Mouse (Mus musculus): ENCODE results near the gene Ltk. TPM values are rescaled to one million over a fixed set of nuclear protein-coding genes. Genes with fewer than 3 reads are reported as not detected.
"Not testable (repeated sequence)": the region's sequence is repeated elsewhere in the genome, so short reads cannot be mapped to it uniquely, and the experiment has no call there.

Ltk gene
- polyA plus RNA-seq, 1 experiment from 2014 or later: 0.08 TPM

GRCm38 (mm10) chr2:119758844-119759835, 1.1 kb downstream of the Ltk start:
- peak; percentile 36 for DNase-seq (ENCODE audit: low spot score)

- DNase-seq (ENCODE audit: low spot score): peak; percentile 29
Observed at GRCm38 (mm10) chr2:119758101-119758843, 2.0 kb downstream of the Ltk start.

GRCm38 (mm10) chr2:119757601-119758100, 2.6 kb downstream of the Ltk start:
- no peak for DNase-seq (ENCODE audit: low spot score)

- DNase-seq (ENCODE audit: low spot score): no peak
Observed at GRCm38 (mm10) chr2:119749260-119749659, 11.0 kb downstream of the Ltk start.

GRCm38 (mm10) chr2:119747554-119747953, 12.7 kb downstream of the Ltk start:
- DNase-seq (ENCODE audit: low spot score): no peak

- no peak for DNase-seq (ENCODE audit: low spot score)
Observed at GRCm38 (mm10) chr2:119745281-119745680, 14.9 kb downstream of the Ltk start.

- peak; percentile 17 for DNase-seq (ENCODE audit: low spot score)
Observed at GRCm38 (mm10) chr2:119744163-119745111, 15.8 kb downstream of the Ltk start.

- no peak for DNase-seq (ENCODE audit: low spot score)
Observed at GRCm38 (mm10) chr2:119743808-119744162, 16.4 kb downstream of the Ltk start.

GRCm38 (mm10) chr2:119743176-119743807, 16.9 kb downstream of the Ltk start:
- no peak for DNase-seq (ENCODE audit: low spot score)

- peak; percentile 56 for DNase-seq (ENCODE audit: low spot score)
Observed at GRCm38 (mm10) chr2:119742461-119743175, 17.6 kb downstream of the Ltk start.

- DNase-seq (ENCODE audit: low spot score): peak; percentile 88
Observed at GRCm38 (mm10) chr2:119741581-119742411, 18.4 kb downstream of the Ltk start, which contains the start of gene Itpka. Itpka (plus strand) TSS chr2:119742337.

- DNase-seq (ENCODE audit: low spot score): no peak
Observed at GRCm38 (mm10) chr2:119740567-119740966, 19.7 kb downstream of the Ltk start.

- no peak for DNase-seq (ENCODE audit: low spot score)
Observed at GRCm38 (mm10) chr2:119737124-119737523, 23.1 kb downstream of the Ltk start.

GRCm38 (mm10) chr2:119730735-119731134, 29.5 kb downstream of the Ltk start:
- DNase-seq (ENCODE audit: low spot score): no peak

- no peak for DNase-seq (ENCODE audit: low spot score)
Observed at GRCm38 (mm10) chr2:119727762-119728416, 32.3 kb downstream of the Ltk start.

- DNase-seq (ENCODE audit: low spot score): no peak
Observed at GRCm38 (mm10) chr2:119721070-119721469, 39.2 kb downstream of the Ltk start.

GRCm38 (mm10) chr2:119715868-119716267, 44.4 kb downstream of the Ltk start:
- not testable (repeated sequence) for DNase-seq (ENCODE audit: low spot score)

- DNase-seq (ENCODE audit: low spot score): no peak
Observed at GRCm38 (mm10) chr2:119710011-119710410, 50.2 kb downstream of the Ltk start.

All from thymus, postnatal 0 days (tissue).